Mouse (Mus musculus): ENCODE results near the gene Calcrl. TPM values are rescaled to one million over a fixed set of nuclear protein-coding genes. Genes with fewer than 3 reads are reported as not detected.
A peak's percentile ranks its signal among the peaks of the same experiment; 100 is the strongest.

Calcrl gene
- 6.9 TPM for polyA plus RNA-seq (2012; fragmentation: generic; extraction: Trizol)

GRCm38 (mm10) chr2:84425138-84425537, at the start of gene Calcrl:
Calcrl (minus strand) TSS chr2:84425411.
- peak within 1 kb of the TSS; percentile 81 for H3K4me2 ChIP-seq (ENCODE audit: low read depth)

GRCm38 (mm10) chr2:84474651-84475050, 49.4 kb upstream of the Calcrl start:
- Histone ChIP-seq H3K79me2 (ENCODE audit: control insufficient read depth, insufficient read depth) (no peaks in the 10 kb centered on the region), H3K4me2 (ENCODE audit: low read depth) (no peak overlapping the region), H3K36me3 (ENCODE audit: control insufficient read depth, insufficient read depth) (no peaks in the 10 kb centered on the region), H3ac (ENCODE audit: control insufficient read depth, insufficient read length) (no peak overlapping the region), H3K4me3 (no peak overlapping the region), H3K27me3 (ENCODE audit: control insufficient read depth, insufficient read depth, insufficient read length) (no peaks in the 10 kb centered on the region)
- TF ChIP-seq SRF (IDR thresholded peaks at IDR 0.05; ENCODE audit: control insufficient read depth, insufficient read length, low read depth) (no peak), MAX (IDR thresholded peaks at IDR 0.05; ENCODE audit: low read depth) (no peak), TCF3 (IDR thresholded peaks at IDR 0.05; ENCODE audit: insufficient read length, low read depth) (no peak), USF1 (IDR thresholded peaks at IDR 0.05; ENCODE audit: low read depth) (no peak), REST (IDR thresholded peaks at IDR 0.05; ENCODE audit: insufficient read depth, insufficient read length) (no peak), MYOG (IDR thresholded peaks at IDR 0.05; ENCODE audit: control insufficient read depth in 1 of 3, insufficient read depth in 1 of 3, insufficient read length in 2 of 3, low read depth in 2 of 3) (no peak), POLR2A (IDR thresholded peaks at IDR 0.05; ENCODE audit: insufficient read length, low read depth) (no peak), MYOD1 (IDR thresholded peaks at IDR 0.05; ENCODE audit: control insufficient read depth in 1 of 3, insufficient read length in 2 of 3, low read depth in 2 of 3) (no peak), E2F4 (IDR thresholded peaks at IDR 0.05; ENCODE audit: insufficient read depth) (no peak), CEBPB (IDR thresholded peaks at IDR 0.05; ENCODE audit: insufficient read depth, poor library complexity, severe bottlenecking) (no peak), POLR2AphosphoS2 (IDR thresholded peaks at IDR 0.05; ENCODE audit: insufficient read length, low read depth) (no peak), TCF12 (IDR thresholded peaks at IDR 0.05; ENCODE audit: insufficient read depth, poor library complexity, severe bottlenecking) (no peak)

More at GRCm38 (mm10) chr2:84425138-84425537, at the start of gene Calcrl:
- Histone ChIP-seq H3K4me3 (peak within 1 kb of the TSS; percentile 34), H3K27me3 (ENCODE audit: control insufficient read depth, insufficient read depth, insufficient read length) (no peaks in the 10 kb centered on the region), H3ac (ENCODE audit: control insufficient read depth, insufficient read length) (no peak within 1 kb of the TSS), H3K36me3 (ENCODE audit: control insufficient read depth, insufficient read depth) (no peaks in the 10 kb centered on the region), H3K79me2 (ENCODE audit: control insufficient read depth, insufficient read depth) (peaks cover 23% of the 10 kb centered on the region)
- TF ChIP-seq CEBPB (IDR thresholded peaks at IDR 0.05; ENCODE audit: insufficient read depth, poor library complexity, severe bottlenecking) = peak; percentile 40; the same call in 1 of the 2 replicates
- TF ChIP-seq POLR2AphosphoS2 (IDR thresholded peaks at IDR 0.05; ENCODE audit: insufficient read length, low read depth) = peak; percentile 96
- no peak for TF ChIP-seq SRF (IDR thresholded peaks at IDR 0.05; ENCODE audit: control insufficient read depth, insufficient read length, low read depth)
- no peak for TF ChIP-seq TCF3 (IDR thresholded peaks at IDR 0.05; ENCODE audit: insufficient read length, low read depth)
- TF ChIP-seq MYOD1 (IDR thresholded peaks at IDR 0.05; ENCODE audit: control insufficient read depth in 1 of 3, insufficient read length in 2 of 3, low read depth in 2 of 3) = no peak
- TF ChIP-seq REST (IDR thresholded peaks at IDR 0.05; ENCODE audit: insufficient read depth, insufficient read length) = peak; percentile 29
- peak; percentile 98 for TF ChIP-seq POLR2A (IDR thresholded peaks at IDR 0.05; ENCODE audit: insufficient read length, low read depth)

- H3K4me2 ChIP-seq (ENCODE audit: low read depth) = no peak overlapping the region
- TF ChIP-seq E2F4 (IDR thresholded peaks at IDR 0.05; ENCODE audit: insufficient read depth) = no peak
These were observed 48.8 kb upstream of the Calcrl start for GRCm38 (mm10) chr2:84473941-84474530.

GRCm38 (mm10) chr2:84467391-84467790, 42.2 kb upstream of the Calcrl start:
- H3ac ChIP-seq (ENCODE audit: control insufficient read depth, insufficient read length) = no peak overlapping the region
- H3K79me2 ChIP-seq (ENCODE audit: control insufficient read depth, insufficient read depth) = no peaks in the 10 kb centered on the region
- H3K4me2 ChIP-seq (ENCODE audit: low read depth) = no peak overlapping the region
- H3K36me3 ChIP-seq (ENCODE audit: control insufficient read depth, insufficient read depth) = no peaks in the 10 kb centered on the region
- no peaks in the 10 kb centered on the region for H3K27me3 ChIP-seq (ENCODE audit: control insufficient read depth, insufficient read depth, insufficient read length)
- TF ChIP-seq CEBPB (IDR thresholded peaks at IDR 0.05; ENCODE audit: insufficient read depth, poor library complexity, severe bottlenecking) (no peak), SRF (IDR thresholded peaks at IDR 0.05; ENCODE audit: control insufficient read depth, insufficient read length, low read depth) (no peak), USF1 (IDR thresholded peaks at IDR 0.05; ENCODE audit: low read depth) (no peak)
- H3K4me3 ChIP-seq = no peak overlapping the region

More at GRCm38 (mm10) chr2:84473941-84474530, 48.8 kb upstream of the Calcrl start:
- Histone ChIP-seq H3K36me3 (ENCODE audit: control insufficient read depth, insufficient read depth) (no peaks in the 10 kb centered on the region), H3K79me2 (ENCODE audit: control insufficient read depth, insufficient read depth) (no peaks in the 10 kb centered on the region), H3ac (ENCODE audit: control insufficient read depth, insufficient read length) (no peak overlapping the region), H3K4me3 (no peak overlapping the region), H3K27me3 (ENCODE audit: control insufficient read depth, insufficient read depth, insufficient read length) (no peaks in the 10 kb centered on the region)

GRCm38 (mm10) chr2:84464956-84465355, 39.7 kb upstream of the Calcrl start:
- Histone ChIP-seq H3K36me3 (ENCODE audit: control insufficient read depth, insufficient read depth) (no peaks in the 10 kb centered on the region), H3K4me3 (no peak overlapping the region), H3K27me3 (ENCODE audit: control insufficient read depth, insufficient read depth, insufficient read length) (no peaks in the 10 kb centered on the region), H3ac (ENCODE audit: control insufficient read depth, insufficient read length) (no peak overlapping the region), H3K4me2 (ENCODE audit: low read depth) (peak overlapping the region; percentile 51), H3K79me2 (ENCODE audit: control insufficient read depth, insufficient read depth) (no peaks in the 10 kb centered on the region)
- TF ChIP-seq TCF3 (IDR thresholded peaks at IDR 0.05; ENCODE audit: insufficient read length, low read depth) (no peak), TCF12 (IDR thresholded peaks at IDR 0.05; ENCODE audit: insufficient read depth, poor library complexity, severe bottlenecking) (no peak), CEBPB (IDR thresholded peaks at IDR 0.05; ENCODE audit: insufficient read depth, poor library complexity, severe bottlenecking) (no peak), MYOD1 (IDR thresholded peaks at IDR 0.05; ENCODE audit: control insufficient read depth in 1 of 3, insufficient read length in 2 of 3, low read depth in 2 of 3) (no peak), E2F4 (IDR thresholded peaks at IDR 0.05; ENCODE audit: insufficient read depth) (no peak), POLR2AphosphoS2 (IDR thresholded peaks at IDR 0.05; ENCODE audit: insufficient read length, low read depth) (no peak), SRF (IDR thresholded peaks at IDR 0.05; ENCODE audit: control insufficient read depth, insufficient read length, low read depth) (no peak), MAX (IDR thresholded peaks at IDR 0.05; ENCODE audit: low read depth) (no peak), POLR2A (IDR thresholded peaks at IDR 0.05; ENCODE audit: insufficient read length, low read depth) (no peak), MYOG (IDR thresholded peaks at IDR 0.05; ENCODE audit: control insufficient read depth in 1 of 3, insufficient read depth in 1 of 3, insufficient read length in 2 of 3, low read depth in 2 of 3) (no peak), USF1 (IDR thresholded peaks at IDR 0.05; ENCODE audit: low read depth) (no peak), REST (IDR thresholded peaks at IDR 0.05; ENCODE audit: insufficient read depth, insufficient read length) (no peak)

All from myocyte (in vitro differentiated cells).